Mouse (Mus musculus): ENCODE results near the gene Txn2.
"Not testable (repeated sequence)": the region's sequence is repeated elsewhere in the genome, so short reads cannot be mapped to it uniquely, and the experiment has no call there.

Txn2 gene

GRCm38 (mm10) chr15:77874807-77875206 lies 54.0 kb downstream of the Txn2 start:
- DNase-seq, result no peak

GRCm38 (mm10) chr15:77874310-77874709 lies 54.5 kb downstream of the Txn2 start:
- no peak for DNase-seq

- DNase-seq, result peak; percentile 36 to 60
These were observed 55.2 kb downstream of the Txn2 start for GRCm38 (mm10) chr15:77873564-77873963.

GRCm38 (mm10) chr15:77872996-77873395 lies 55.8 kb downstream of the Txn2 start:
- no peak for DNase-seq

GRCm38 (mm10) chr15:77868340-77868739 lies 60.5 kb downstream of the Txn2 start:
- no peak for DNase-seq

- not testable (repeated sequence) for DNase-seq
These were observed 61.4 kb downstream of the Txn2 start for GRCm38 (mm10) chr15:77867231-77867968.

GRCm38 (mm10) chr15:77866583-77867220 lies 62.1 kb downstream of the Txn2 start:
- DNase-seq, result peak; percentile 69 to 74
